Mouse (Mus musculus) brain, embryonic 14.5 days (tissue): ENCODE data around the gene Ccl6. TPM values are rescaled to one million over a fixed set of nuclear protein-coding genes. Genes with fewer than 3 reads are reported as not detected.

ENCODE experiments used
- DNase-seq: peaks from one replicate; pipeline ENCODE4 v3.0.0-alpha.2; 2011; ENCODE audit warnings: low read depth
- CTCF ChIP-seq: fragments of 200-500 bp; IDR thresholded peaks from 2 replicates; pipeline ENCODE4 v1.5.1; 2012; ENCODE audit warnings: inconsistent platforms, mild to moderate bottlenecking, moderate library complexity, borderline replicate concordance; ENCODE audit not compliant: insufficient read depth, insufficient read length; ENCODE audit errors: extremely low read depth
- POLR2A ChIP-seq: fragments of 200-500 bp; IDR thresholded peaks from 2 replicates; pipeline ENCODE4 v1.6.1; 2012; ENCODE audit warnings: mild to moderate bottlenecking, inconsistent platforms, borderline replicate concordance; ENCODE audit not compliant: poor library complexity, insufficient read depth, insufficient read length, severe bottlenecking; ENCODE audit errors: extremely low read depth
- polyA plus RNA-seq: library from polyadenylated mRNA; depleted of rRNA; stranded (reverse); fragments of >200 nt; gene quantifications from 2 replicates; pipeline ENCODE4 v1.2.3, GENCODE M21; 2012; rRNA removed

The Ccl6 gene
- 0.72 and 0.78 TPM in 2 replicates for polyA plus RNA-seq

DNA sequence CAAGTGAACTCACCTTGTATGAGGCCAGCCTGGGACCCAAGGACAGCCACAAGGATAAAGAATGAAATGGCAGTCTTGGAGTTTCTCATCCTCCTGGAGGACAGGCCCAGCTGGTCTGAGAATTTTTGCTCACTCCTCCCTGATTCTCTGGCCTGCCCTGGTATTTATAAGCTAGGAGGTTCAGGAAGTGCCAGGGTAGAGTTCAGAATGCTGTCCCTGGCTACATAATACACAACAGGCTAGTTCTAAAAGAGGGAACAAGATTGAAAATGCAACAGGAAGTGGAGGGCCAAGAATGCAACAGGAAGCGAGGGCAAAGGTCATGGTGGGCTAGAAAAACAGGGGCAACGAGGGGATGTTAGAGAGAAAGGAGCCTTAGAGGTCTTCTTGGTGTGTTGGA is at the start of gene Ccl6:
Ccl6 (minus strand) TSS at position 235 of the 400 bp plus-strand sequence.
- TF ChIP-seq POLR2A (no peak), CTCF (no peak)
- no peak for DNase-seq

- TF ChIP-seq POLR2A (no peak), CTCF (no peak)
- no peak for DNase-seq
These were observed 48.3 kb upstream of the Ccl6 start for GRCm38 (mm10) chr11:83641216-83641615.

DNA sequence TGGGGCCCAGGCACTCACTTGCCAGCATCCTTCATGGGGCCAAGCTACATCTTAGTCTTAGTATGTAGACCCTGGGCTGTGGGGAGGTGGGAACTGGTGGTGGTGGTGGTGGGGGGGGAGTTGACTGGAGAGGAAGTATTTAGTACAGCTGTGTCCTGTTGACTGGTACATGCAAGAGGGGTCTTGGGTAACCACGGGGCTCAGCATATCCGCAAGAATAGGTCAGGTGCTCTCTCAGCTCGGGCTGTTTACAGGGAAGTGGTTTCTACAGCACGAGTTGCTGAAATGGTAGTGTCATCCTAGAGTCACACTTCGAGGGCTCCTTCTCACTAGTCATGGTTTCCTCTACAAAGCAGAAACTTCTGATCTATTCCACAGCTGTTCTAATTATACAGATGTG is 47.3 kb upstream of the Ccl6 start:
- TF ChIP-seq POLR2A (no peak), CTCF (no peak)
- no peak for DNase-seq

DNA sequence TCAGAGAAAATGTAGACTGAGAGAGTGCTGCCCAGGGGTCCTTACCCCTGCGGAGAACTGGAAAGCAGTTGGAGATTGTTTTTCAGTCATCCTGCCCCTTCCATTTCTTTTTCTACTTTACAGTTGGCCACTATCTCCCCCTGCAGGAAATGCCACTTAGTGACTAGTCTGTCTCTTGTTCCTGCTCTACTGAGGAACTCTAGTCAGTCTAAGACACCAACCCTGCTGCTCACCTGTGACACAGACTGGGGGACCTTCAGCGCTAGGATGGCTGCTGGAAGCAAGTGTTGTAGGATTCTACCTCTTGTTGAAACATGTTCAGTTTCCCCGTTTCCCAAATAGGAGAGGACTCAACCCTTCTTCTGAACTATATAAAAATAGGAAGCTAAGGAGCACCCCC is 46.6 kb upstream of the Ccl6 start:
- DNase-seq: no peak
- TF ChIP-seq POLR2A (no peak), CTCF (no peak)

- no peak for TF ChIP-seq CTCF
- no peak for TF ChIP-seq POLR2A
- DNase-seq: no peak
These were observed 46.0 kb upstream of the Ccl6 start for GRCm38 (mm10) chr11:83638934-83639333.

DNA sequence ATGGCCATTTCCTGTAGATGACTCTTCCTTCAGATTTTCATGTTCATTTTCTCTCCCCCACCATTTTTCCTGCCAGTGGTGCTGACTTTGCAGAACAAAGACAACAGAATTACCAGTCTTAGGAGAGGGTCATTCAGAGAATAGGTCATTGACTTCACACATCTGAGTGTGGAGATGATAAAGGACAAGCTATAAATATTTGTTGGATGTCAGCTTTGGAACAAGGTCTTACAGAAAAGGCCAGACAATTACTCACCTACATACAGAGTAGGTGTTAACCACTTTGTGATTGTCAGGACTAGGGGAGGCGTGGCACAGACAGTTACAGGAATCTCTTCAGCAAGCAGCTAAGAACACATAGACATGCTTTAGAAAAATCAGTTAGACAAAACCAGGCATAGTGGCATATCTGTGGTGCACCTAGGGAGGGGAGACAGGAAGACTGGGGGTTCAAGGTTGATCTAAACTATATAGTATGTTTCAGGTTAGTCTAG is 43.9 kb upstream of the Ccl6 start:
- no peak for DNase-seq
- TF ChIP-seq CTCF (no peak), POLR2A (no peak)

- TF ChIP-seq CTCF (no peak), POLR2A (no peak)
- DNase-seq: no peak
These were observed 42.0 kb upstream of the Ccl6 start for GRCm38 (mm10) chr11:83634898-83635297.

- peak; percentile 61 for DNase-seq
- TF ChIP-seq POLR2A: no peak
- no peak for TF ChIP-seq CTCF
These were observed 41.5 kb upstream of the Ccl6 start for GRCm38 (mm10) chr11:83634425-83634824.

GRCm38 (mm10) chr11:83632744-83633143 is 39.9 kb upstream of the Ccl6 start:
- TF ChIP-seq CTCF: no peak
- no peak for DNase-seq

- no peak for DNase-seq
- TF ChIP-seq POLR2A: no peak
- TF ChIP-seq CTCF: no peak
These were observed 38.2 kb upstream of the Ccl6 start for GRCm38 (mm10) chr11:83631065-83631464.

DNA sequence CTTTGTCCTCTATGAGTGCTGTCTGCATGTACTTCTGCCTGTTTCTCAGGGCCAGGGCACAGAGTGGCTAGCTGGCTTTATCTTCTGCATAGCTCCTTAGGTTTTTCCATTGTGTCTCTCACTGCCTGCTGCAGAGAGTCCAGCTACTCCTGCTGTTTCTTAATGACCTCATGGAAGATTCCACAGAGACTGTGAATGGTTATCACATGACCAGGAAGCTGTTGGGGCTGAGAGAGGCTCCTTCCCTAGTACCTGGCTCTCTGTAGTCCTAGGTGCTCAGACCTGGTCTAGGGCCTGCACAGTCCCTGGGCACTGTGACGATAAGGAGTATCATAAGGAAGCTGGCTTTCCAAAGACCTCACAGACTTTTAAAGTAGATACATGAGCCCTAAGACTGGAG is 37.7 kb upstream of the Ccl6 start:
- no peak for TF ChIP-seq POLR2A
- TF ChIP-seq CTCF: no peak
- DNase-seq: no peak

DNA sequence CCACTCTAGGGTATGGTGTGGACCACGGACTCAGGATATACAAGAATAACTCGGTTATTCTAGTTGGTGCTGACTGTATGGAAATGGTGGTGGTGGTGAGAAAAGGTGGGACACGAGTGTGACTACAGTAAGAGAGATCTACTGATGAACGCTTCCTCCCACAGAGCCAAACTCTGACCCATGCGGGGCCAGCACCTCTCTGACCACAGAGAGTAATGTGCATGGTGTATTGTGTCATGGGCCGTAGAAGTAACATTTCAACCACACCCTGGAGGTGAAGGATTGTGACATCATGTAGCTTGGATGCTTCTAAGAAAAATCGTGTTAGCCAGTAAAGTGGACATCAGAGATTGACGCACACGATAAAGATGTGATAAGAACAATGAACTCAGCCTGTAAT is 35.9 kb upstream of the Ccl6 start:
- TF ChIP-seq CTCF (no peak), POLR2A (no peak)
- DNase-seq: no peak

DNA sequence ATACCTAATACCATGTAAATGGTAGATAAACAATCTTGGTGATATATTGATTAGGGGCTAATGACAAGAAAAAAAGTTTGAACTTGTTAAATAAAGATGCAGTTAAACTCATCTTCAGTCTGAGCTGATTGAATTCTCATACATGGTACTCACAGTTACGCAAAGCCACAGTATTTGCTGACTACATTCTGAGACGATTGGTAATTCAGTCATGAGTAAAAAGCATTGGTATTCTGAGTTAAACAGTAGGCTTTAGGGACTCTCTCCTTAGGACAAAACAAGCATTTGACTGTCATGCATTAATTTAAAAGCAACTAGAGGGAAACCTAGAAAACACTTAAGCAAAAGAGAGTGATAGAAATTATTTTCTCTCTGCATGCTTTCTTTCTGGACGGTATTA is 30.7 kb upstream of the Ccl6 start:
- no peak for TF ChIP-seq POLR2A
- TF ChIP-seq CTCF: no peak
- DNase-seq: no peak

- DNase-seq: no peak
- TF ChIP-seq POLR2A: no peak
- TF ChIP-seq CTCF: no peak
These were observed 26.1 kb upstream of the Ccl6 start for GRCm38 (mm10) chr11:83619037-83619436.

- TF ChIP-seq POLR2A (no peak), CTCF (no peak)
- no peak for DNase-seq
These were observed 25.4 kb upstream of the Ccl6 start for GRCm38 (mm10) chr11:83618238-83618637.
